Mouse (Mus musculus) effector memory CD4-positive, alpha-beta T cell, adult 7 months (primary cell): ENCODE measurements around the gene Odf3. TPM values are rescaled to one million over a fixed set of nuclear protein-coding genes. Genes with fewer than 3 reads are reported as not detected.

ENCODE experiments used
- polyA plus RNA-seq: library from polyadenylated mRNA; unstranded; fragments of 100-300 nt; shearing (Covaris generic); gene quantifications from one replicate; pipeline ENCODE4 v1.2.1, GENCODE M21; 2017

The Odf3 gene
- 0.30 TPM for polyA plus RNA-seq

GRCm38 (mm10) chr7:140847755-140848580 is at the start of gene Odf3:
Gene Odf3, plus strand, starts transcription at chr7:140847805.

GRCm38 (mm10) chr7:140821653-140822329 is 25.8 kb upstream of the Odf3 start, which contains the start of gene Zfp941:
Gene Zfp941, minus strand, starts transcription at chr7:140822178.

DNA sequence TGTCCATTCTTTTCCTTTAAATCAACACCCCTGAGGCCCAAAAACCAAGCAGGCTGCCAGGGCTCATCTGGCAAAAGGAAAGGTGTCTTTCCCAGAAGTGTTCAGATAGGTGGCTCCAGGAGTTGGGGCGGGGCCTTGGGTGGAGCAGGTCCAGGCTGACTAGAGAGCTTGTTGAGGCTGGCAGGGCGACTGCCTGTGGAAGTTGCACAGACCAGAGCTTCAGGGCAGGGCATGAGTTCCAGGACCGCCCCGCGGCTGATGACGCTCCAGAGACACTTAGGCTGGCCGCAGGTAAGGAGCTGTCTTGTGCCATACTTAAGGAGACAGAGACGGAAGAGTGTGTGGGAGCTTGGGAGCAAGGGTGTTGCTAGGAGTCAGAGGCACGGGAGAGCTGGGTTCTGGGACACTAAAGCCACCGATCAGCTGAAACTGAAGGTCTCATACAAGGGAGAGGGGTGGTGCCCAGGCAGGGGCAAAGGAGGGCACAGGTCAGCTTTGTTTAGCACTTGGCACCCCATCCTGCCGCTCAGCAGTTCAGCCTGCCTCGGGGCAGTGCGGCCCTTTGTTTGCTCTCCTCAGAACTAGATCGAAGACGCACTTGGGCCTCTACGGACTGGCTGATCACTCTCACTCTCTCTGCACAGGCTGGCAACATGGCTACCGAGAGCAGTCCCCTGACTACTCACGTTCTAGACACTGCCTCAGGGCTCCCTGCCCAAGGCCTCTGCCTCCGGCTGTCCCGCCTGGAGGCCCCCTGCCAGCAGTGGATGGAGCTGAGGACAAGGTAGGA is 12.4 kb upstream of the Odf3 start, which contains the start of gene Urah:
Urah (plus strand) TSS at position 51 of the 790 bp plus-strand sequence.

GRCm38 (mm10) chr7:140844905-140845665 is 2.5 kb upstream of the Odf3 start, which contains the start of gene Scgb1c1:
Gene Scgb1c1, plus strand, starts transcription at chr7:140845547.

DNA sequence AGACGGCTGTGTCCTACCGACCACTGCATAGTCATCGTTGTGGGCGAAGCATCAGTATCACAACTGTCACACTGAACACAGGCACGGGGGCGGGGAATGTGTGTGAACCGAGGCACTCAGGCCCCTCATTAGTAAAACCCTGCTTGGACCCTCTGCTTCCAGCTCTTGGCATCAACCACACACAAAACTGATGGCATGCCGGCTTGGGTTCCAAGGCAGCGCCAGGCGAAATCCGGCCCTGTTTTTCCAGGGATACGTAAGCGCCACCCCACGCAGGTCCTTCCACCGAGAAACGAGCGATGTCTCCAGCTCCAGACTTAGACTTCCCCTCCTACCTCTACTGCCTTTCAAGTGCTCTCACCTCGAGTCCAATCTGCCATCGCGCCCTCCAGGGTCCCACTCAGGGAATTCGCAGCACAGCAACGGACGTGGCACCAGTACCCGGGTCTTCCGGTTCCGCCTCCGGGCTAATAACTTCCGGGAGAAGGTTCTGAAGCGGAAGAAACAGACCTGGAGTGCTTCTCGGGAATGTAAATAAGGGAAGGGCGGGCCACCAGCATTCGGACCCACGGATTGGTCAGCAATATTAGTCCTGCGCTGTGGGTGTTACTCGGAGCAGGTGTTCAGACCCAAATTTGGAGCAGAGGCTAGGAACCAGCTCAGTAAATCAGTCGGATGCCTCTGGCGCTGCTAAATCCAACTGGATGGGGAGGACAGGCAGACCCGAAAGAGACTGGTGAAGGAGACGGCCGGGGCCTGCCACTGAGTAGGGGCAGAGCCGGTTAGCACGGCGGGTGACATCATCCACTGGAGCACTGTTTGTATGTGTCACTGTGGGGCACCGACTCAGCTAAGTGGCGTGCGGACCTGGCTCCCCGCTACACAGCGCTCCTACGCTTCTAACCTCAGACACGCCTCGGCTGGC is 8.5 kb downstream of the Odf3 start, which contains the start of gene Gm45785:
Gm45785 (minus strand) TSS at position 472 of the 925 bp plus-strand sequence.

DNA sequence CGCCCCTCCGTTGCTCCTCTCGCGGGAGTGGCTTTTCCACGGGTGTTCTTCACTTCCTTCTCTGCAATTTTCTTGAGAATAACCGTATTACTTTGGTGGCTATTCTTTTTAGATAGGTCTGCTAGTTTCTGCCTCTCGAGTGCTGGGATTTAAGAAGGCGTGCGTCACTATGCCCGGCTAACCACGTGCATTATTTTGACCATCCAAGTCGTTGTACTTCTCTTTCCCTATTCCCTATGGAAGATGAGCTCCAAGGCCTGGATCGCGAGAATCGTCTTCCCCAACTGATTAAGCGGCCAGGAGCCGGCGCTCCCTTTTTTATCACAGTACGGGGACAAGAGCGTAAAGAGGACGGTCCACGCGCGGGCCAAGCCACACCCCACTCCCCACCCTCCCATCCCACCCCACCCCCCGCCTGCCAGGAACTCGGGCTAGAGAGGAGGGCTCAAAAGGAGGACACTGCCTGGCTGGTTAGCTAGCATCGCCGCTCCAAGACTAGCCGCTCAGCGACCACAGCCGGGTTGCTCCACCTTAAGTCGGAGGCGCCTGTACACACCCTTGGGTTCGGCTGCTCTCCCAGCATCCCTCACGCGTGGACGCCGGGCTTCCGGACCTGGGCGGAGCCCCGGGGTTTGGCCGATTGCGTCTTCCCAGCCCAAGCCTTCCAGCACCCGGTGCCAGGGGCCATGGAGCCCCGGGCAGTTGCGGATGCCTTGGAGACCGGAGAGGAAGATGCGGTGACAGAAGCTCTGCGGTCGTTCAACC is 9.4 kb downstream of the Odf3 start, which contains the start of gene Ric8a:
Ric8a (plus strand) TSS at position 173 of the 765 bp plus-strand sequence.

DNA sequence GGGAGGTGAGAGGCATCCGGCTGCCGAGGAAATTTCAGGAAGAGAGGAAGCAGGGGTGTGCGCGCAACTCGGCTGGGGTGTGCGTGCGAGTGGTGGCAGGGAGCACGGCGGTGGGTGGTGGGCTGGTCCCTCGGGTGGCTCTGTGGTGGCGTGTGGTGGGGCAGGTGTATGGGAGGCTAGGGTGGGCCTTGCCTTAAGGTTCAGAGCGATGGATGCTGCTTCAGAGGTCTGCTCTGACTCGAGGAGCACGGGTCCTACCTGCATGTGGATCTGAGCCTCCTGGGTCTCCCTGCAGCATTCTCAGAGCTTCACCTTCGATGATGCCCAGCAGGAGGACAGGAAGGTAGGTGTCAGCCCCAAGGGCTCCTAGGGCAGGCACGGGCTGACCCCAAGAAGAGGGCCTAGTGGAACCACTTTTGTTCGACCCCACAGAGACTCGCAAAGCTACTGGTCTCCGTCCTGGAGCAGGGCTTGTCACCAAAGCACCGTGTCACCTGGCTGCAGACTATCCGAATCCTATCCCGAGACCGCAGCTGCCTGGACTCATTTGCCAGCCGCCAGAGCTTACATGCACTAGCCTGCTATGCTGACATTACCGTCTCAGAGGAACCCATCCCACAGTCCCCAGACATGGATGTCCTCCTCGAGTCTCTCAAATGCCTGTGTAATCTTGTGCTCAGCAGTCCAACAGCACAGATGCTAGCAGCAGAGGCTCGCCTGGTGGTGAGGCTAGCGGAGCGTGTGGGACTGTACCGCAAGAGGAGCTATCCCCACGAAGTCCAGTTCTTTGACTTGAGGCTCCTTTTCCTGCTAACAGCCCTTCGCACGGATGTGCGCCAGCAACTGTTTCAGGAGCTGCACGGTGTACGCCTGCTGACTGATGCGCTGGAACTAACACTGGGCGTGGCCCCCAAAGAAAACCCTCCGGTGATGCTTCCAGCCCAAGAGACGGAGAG is 10.2 kb downstream of the Odf3 start, which contains the start of gene Bet1l:
Bet1l (minus strand) TSS at position 28 of the 956 bp plus-strand sequence.

GRCm38 (mm10) chr7:140881696-140882468 is 34.3 kb downstream of the Odf3 start, which contains the start of the genes Psmd13 and Sirt3:
Gene Psmd13, plus strand, starts transcription at chr7:140881968.
Gene Sirt3, minus strand, starts transcription at chr7:140882309.

GRCm38 (mm10) chr7:140900220-140900619 is 52.6 kb downstream of the Odf3 start, which contains the start of gene Cox8b:
Gene Cox8b, minus strand, starts transcription at chr7:140900446.

Other genes with a start within 250 kb of the Odf3 start
- 0.05 TPM for gene Olfr46, start 246.5 kb upstream of the Odf3 start, polyA plus RNA-seq
- gene Olfr61, start 218.8 kb upstream of the Odf3 start, polyA plus RNA-seq, result not detected
- not detected for gene Olfr53, start 201.4 kb upstream of the Odf3 start, polyA plus RNA-seq
- gene Olfr539, start 187.9 kb upstream of the Odf3 start, polyA plus RNA-seq, result 0.21 TPM
- gene Olfr45, start 165.9 kb upstream of the Odf3 start, polyA plus RNA-seq, result 0.06 TPM
- not detected for gene Olfr541, start 150.5 kb upstream of the Odf3 start, polyA plus RNA-seq
- not detected for gene Cyp2e1, start 84.1 kb upstream of the Odf3 start, polyA plus RNA-seq
- gene Syce1, start 60.0 kb upstream of the Odf3 start, polyA plus RNA-seq, result not detected
- 0.18 TPM for gene Zfp941, start 25.6 kb upstream of the Odf3 start, polyA plus RNA-seq
- not detected for gene Urah, start 12.8 kb upstream of the Odf3 start, polyA plus RNA-seq
- not detected for gene Scgb1c1, start 2.3 kb upstream of the Odf3 start, polyA plus RNA-seq
- gene Gm45785, start 8.5 kb downstream of the Odf3 start, polyA plus RNA-seq, result 1.3 TPM
- gene Ric8a, start 9.2 kb downstream of the Odf3 start, polyA plus RNA-seq, result 107 TPM
- 51.2 TPM for gene Bet1l, start 9.8 kb downstream of the Odf3 start, polyA plus RNA-seq
- 145 TPM for gene Psmd13, start 34.2 kb downstream of the Odf3 start, polyA plus RNA-seq
- gene Sirt3, start 34.5 kb downstream of the Odf3 start, polyA plus RNA-seq, result 2.6 TPM
- not detected for gene Cox8b, start 52.6 kb downstream of the Odf3 start, polyA plus RNA-seq
- gene Nlrp6, start 73.1 kb downstream of the Odf3 start, polyA plus RNA-seq, result 0.11 TPM
- 9.2 TPM for gene Pgghg, start 93.6 kb downstream of the Odf3 start, polyA plus RNA-seq
- not detected for gene Ifitm5, start 102.5 kb downstream of the Odf3 start, polyA plus RNA-seq
- gene Gm45717, start 108.1 kb downstream of the Odf3 start, polyA plus RNA-seq, result not detected
- gene Ifitm2, start 108.2 kb downstream of the Odf3 start, polyA plus RNA-seq, result 19.8 TPM
- 8.4 TPM for gene Ifitm1, start 119.4 kb downstream of the Odf3 start, polyA plus RNA-seq
- gene Ifitm3, start 163.0 kb downstream of the Odf3 start, polyA plus RNA-seq, result 9.4 TPM
- not detected for gene Ifitm6, start 170.1 kb downstream of the Odf3 start, polyA plus RNA-seq
- not detected for gene Gm17387, start 181.3 kb downstream of the Odf3 start, polyA plus RNA-seq
- 19.2 TPM for gene B4galnt4, start 213.3 kb downstream of the Odf3 start, polyA plus RNA-seq
- 186 TPM for gene Pkp3, start 230.4 kb downstream of the Odf3 start, polyA plus RNA-seq